8 mouse cellular contexts compared by ENCODE assay signal in genomic region chr17:87609538-87610200, GRCm38 (mm10). TPM values are rescaled to one million over a fixed set of nuclear protein-coding genes. Genes with fewer than 3 reads are reported as not detected.
DNase-seq lines count a peak whose midpoint lies in the region; ATAC-seq lines count a peak whose summit lies in the region.

No protein-coding gene starts in this region.

- no peaks in the 10 kb centered on the region for H3K36me3 ChIP-seq in embryonic facial prominence, embryonic 13.5 days
- no peaks in the 10 kb centered on the region for H3K36me3 ChIP-seq in intestine, embryonic 16.5 days (ENCODE audit: control insufficient read depth, insufficient read depth, low read length)
- H3K36me3 ChIP-seq in lung, embryonic 15.5 days, result no peaks in the 10 kb centered on the region

- peak; percentile 57; the same call in 1 of the 2 replicates for ATAC-seq in embryonic facial prominence, embryonic 13.5 days (ENCODE audit: insufficient number of reproducible peaks, insufficient read depth, low FRiP score, low TSS enrichment, low read depth)
- peak; percentile 8; the same call in 1 of the 2 replicates for ATAC-seq in intestine, embryonic 16.5 days
- ATAC-seq in lung, embryonic 15.5 days (ENCODE audit: borderline replicate concordance, extremely low read depth, low FRiP score, low TSS enrichment), result no peak

- peak; percentile 3 to 32 for DNase-seq in left cerebral cortex, postnatal 25 days (ENCODE audit: low spot score in 2 of 2)
- DNase-seq in left cerebral cortex, postnatal 10 days (ENCODE audit: extremely low spot score in 1 of 2, low spot score in 2 of 2), result no peak
- peak; percentile 70 for DNase-seq in urinary bladder, postnatal 14 days (ENCODE audit: low spot score)
- DNase-seq in MN1 (ENCODE audit: low spot score), result no peak
- no peak for DNase-seq in thymus, postnatal 14 days

- no peaks in the 10 kb centered on the region for H3K27me3 ChIP-seq in embryonic facial prominence, embryonic 13.5 days
- no peaks in the 10 kb centered on the region for H3K27me3 ChIP-seq in intestine, embryonic 16.5 days (replicated peaks; ENCODE audit: control insufficient read depth, insufficient read depth, low read length)
- H3K27me3 ChIP-seq in lung, embryonic 15.5 days, result no peaks in the 10 kb centered on the region

- H3K9ac ChIP-seq in embryonic facial prominence, embryonic 13.5 days, result peak overlapping the region; percentile 67
- H3K9ac ChIP-seq in intestine, embryonic 16.5 days (ENCODE audit: low read depth, low read length), result peak overlapping the region; percentile 59
- H3K9ac ChIP-seq in lung, embryonic 15.5 days, result peak overlapping the region; percentile 18

- 21% methylated on average over 27 of the region's 27 CpGs for WGBS in embryonic facial prominence, embryonic 13.5 days
- 22% methylated on average over 27 of the region's 27 CpGs for whole genome bisulfite sequencing in intestine, embryonic 16.5 days
- WGBS in lung, embryonic 15.5 days, result 23% methylated on average over 27 of the region's 27 CpGs

- H3K4me3 ChIP-seq in embryonic facial prominence, embryonic 13.5 days, result peak overlapping the region; percentile 41
- peak overlapping the region; percentile 43 for H3K4me3 ChIP-seq in intestine, embryonic 16.5 days (ENCODE audit: low read length)
- H3K4me3 ChIP-seq in lung, embryonic 15.5 days, result peak overlapping the region; percentile 29

- H3K27ac ChIP-seq in embryonic facial prominence, embryonic 13.5 days, result peak overlapping the region; percentile 73
- H3K27ac ChIP-seq in intestine, embryonic 16.5 days (ENCODE audit: low read length), result peak overlapping the region; percentile 88
- peak overlapping the region; percentile 88 for H3K27ac ChIP-seq in lung, embryonic 15.5 days

- intact Hi-C loops in left cerebral cortex, postnatal 25 days (cut with DNase I), result no loop called here
- intact Hi-C loops in left cerebral cortex, postnatal 10 days (cut with DNase I), result loop anchor here (10.0 kb wide), 1 partner anchor 335 kb away; no protein-coding TSS in a partner anchor

- no peaks in the 10 kb centered on the region for H3K9me3 ChIP-seq in embryonic facial prominence, embryonic 13.5 days
- H3K9me3 ChIP-seq in intestine, embryonic 16.5 days (ENCODE audit: control insufficient read depth, low read length), result no peaks in the 10 kb centered on the region
- no peaks in the 10 kb centered on the region for H3K9me3 ChIP-seq in lung, embryonic 15.5 days

- H3K4me1 ChIP-seq in embryonic facial prominence, embryonic 13.5 days, result peaks cover 23% of the 10 kb centered on the region
- peaks cover 27% of the 10 kb centered on the region for H3K4me1 ChIP-seq in intestine, embryonic 16.5 days (ENCODE audit: control insufficient read depth, insufficient read depth, low read length)
- H3K4me1 ChIP-seq in lung, embryonic 15.5 days, result peaks cover 16% of the 10 kb centered on the region

- peak overlapping the region; percentile 62 for H3K4me2 ChIP-seq in embryonic facial prominence, embryonic 13.5 days
- H3K4me2 ChIP-seq in intestine, embryonic 16.5 days (ENCODE audit: low read depth, low read length), result peak overlapping the region; percentile 47
- H3K4me2 ChIP-seq in lung, embryonic 15.5 days, result peak overlapping the region; percentile 62

RNA-seq across cellular contexts. Expression of gene Epcam, which starts 26.1 kb away (rescaled TPM):
- under 1 TPM in 1 of 2 experiments, not detected in 1; 0.18 TPM for total RNA-seq in left cerebral cortex, postnatal 25 days (2021)
- total RNA-seq in left cerebral cortex, postnatal 10 days (2021), result under 1 TPM; 0.32 to 0.81 TPM
- polyA plus RNA-seq in embryonic facial prominence, embryonic 13.5 days (2015; fragmentation: Nextera tagmentation; extraction: Ambion mirVana), result 112 and 163 TPM in 2 replicates
- 1,152 and 1,162 TPM in 2 replicates for polyA plus RNA-seq in intestine, embryonic 16.5 days (2015; fragmentation: Nextera tagmentation; extraction: Ambion mirVana)
- 344 and 355 TPM in 2 replicates for polyA plus RNA-seq in lung, embryonic 15.5 days (2015; fragmentation: Nextera tagmentation; extraction: Ambion mirVana)

Comparison
In these comparisons a context has a peak if more than half of its experiments do, and no peak if none do; other contexts are left out.
1. DNase-seq: peak in left cerebral cortex, postnatal 25 days (2 of 2) and urinary bladder, postnatal 14 days (single experiment); none in left cerebral cortex, postnatal 10 days (0 of 2), MN1 (single experiment) and thymus, postnatal 14 days (single experiment).
2. Peak in every context shown above with its lines, with median percentiles within 50 percentile points of each other: H3K27ac ChIP-seq, H3K4me2 ChIP-seq, H3K4me3 ChIP-seq and H3K9ac ChIP-seq.